Mouse (Mus musculus) left cerebral cortex, postnatal 36 days (tissue): ENCODE measurements around the gene Clstn3. TPM values are rescaled to one million over a fixed set of nuclear protein-coding genes. Genes with fewer than 3 reads are reported as not detected.
A peak's percentile ranks its signal among the peaks of the same experiment; 100 is the strongest.
"Not testable (repeated sequence)": the region's sequence is repeated elsewhere in the genome, so short reads cannot be mapped to it uniquely, and the experiment has no call there.

Experiments used
- DNase-seq, 2 experiments: peaks; one replicate each; pipeline ENCODE4 v3.0.0; 2021 to 2022; ENCODE audit warnings: low spot score in 2 of 2, mixed read lengths in 1 of 2
- intact Hi-C: fragments of 180-260 bp; cut with DNase I; formaldehyde crosslinking; loops from one replicate; pipeline ENCODE4 v1.15.1; 2025
- total RNA-seq, 2 experiments: library from RNA; stranded (reverse); gene quantifications; 2 replicates each; pipeline ENCODE4 v1.2.3; 2021

Clstn3 gene
- total RNA-seq, result 100 to 1,000 TPM; 362 to 401 TPM

- DNase-seq, result peak; percentile 92 to 93
- intact Hi-C loops, result loop anchor here (5.0 kb wide), 1 partner anchor 47 kb away; the partner anchor contains the start of gene Pex5
Measured at GRCm38 (mm10) chr6:124464305-124465271, at the start of gene Clstn3. TSS of gene Clstn3 (minus strand) at chr6:124464794.

- intact Hi-C loops, result no loop called here
Measured at GRCm38 (mm10) chr6:124512355-124512836, 47.8 kb upstream of the Clstn3 start, which contains the start of gene C1ra. TSS of gene C1ra (plus strand) at chr6:124512405.

GRCm38 (mm10) chr6:124511936-124512335 lies 47.3 kb upstream of the Clstn3 start:
- DNase-seq, result no peak
- intact Hi-C loops, result no loop called here

More at GRCm38 (mm10) chr6:124512355-124512836, 47.8 kb upstream of the Clstn3 start, which contains the start of gene C1ra:
- peak; percentile 43 to 65 for DNase-seq

- intact Hi-C loops, DNase-seq: not testable (repeated sequence)
Measured at GRCm38 (mm10) chr6:124509192-124509591, 44.6 kb upstream of the Clstn3 start.

GRCm38 (mm10) chr6:124508292-124508691 lies 43.7 kb upstream of the Clstn3 start:
- peak in 1 of 2 experiments; percentile 13 for DNase-seq
- intact Hi-C loops, result no loop called here

GRCm38 (mm10) chr6:124506991-124507390 lies 42.4 kb upstream of the Clstn3 start:
- DNase-seq, result no peak
- intact Hi-C loops, result no loop called here

- intact Hi-C loops, result no loop called here
- DNase-seq, result no peak
Measured at GRCm38 (mm10) chr6:124505028-124505427, 40.4 kb upstream of the Clstn3 start.

- intact Hi-C loops, result no loop called here
- no peak for DNase-seq
Measured at GRCm38 (mm10) chr6:124502021-124502420, 37.4 kb upstream of the Clstn3 start.

GRCm38 (mm10) chr6:124501473-124501872 lies 36.9 kb upstream of the Clstn3 start:
- intact Hi-C loops, result no loop called here

GRCm38 (mm10) chr6:124499914-124500566 lies 35.4 kb upstream of the Clstn3 start:
- intact Hi-C loops, result loop anchor here (5.0 kb wide), 1 partner anchor 42 kb away; the partner anchor contains the start of gene C1s1
- DNase-seq, result no peak

More at GRCm38 (mm10) chr6:124501473-124501872, 36.9 kb upstream of the Clstn3 start:
- no peak for DNase-seq

GRCm38 (mm10) chr6:124496054-124496453 lies 31.5 kb upstream of the Clstn3 start:
- intact Hi-C loops, result loop anchor here (5.0 kb wide), 1 partner anchor 46 kb away; the partner anchor contains the start of gene C1s1
- DNase-seq, result no peak

- no peak for DNase-seq
- intact Hi-C loops, result no loop called here
Measured at GRCm38 (mm10) chr6:124493886-124494285, 29.3 kb upstream of the Clstn3 start.

GRCm38 (mm10) chr6:124492842-124493561 lies 28.4 kb upstream of the Clstn3 start, which contains the start of gene C1rl:
TSS of gene C1rl (plus strand) at chr6:124493113.
- intact Hi-C loops, result no loop called here
- peak; percentile 46 to 62 for DNase-seq

GRCm38 (mm10) chr6:124491427-124491826 lies 26.8 kb upstream of the Clstn3 start:
- intact Hi-C loops, result no loop called here
- no peak for DNase-seq

GRCm38 (mm10) chr6:124488952-124489351 lies 24.4 kb upstream of the Clstn3 start:
- no peak for DNase-seq
- intact Hi-C loops, result no loop called here

GRCm38 (mm10) chr6:124487509-124487908 lies 22.9 kb upstream of the Clstn3 start:
- DNase-seq, result no peak
- intact Hi-C loops, result no loop called here

GRCm38 (mm10) chr6:124485414-124486144 lies 21.0 kb upstream of the Clstn3 start:
- no peak for DNase-seq
- intact Hi-C loops, result no loop called here

- intact Hi-C loops, result loop anchor here (5.0 kb wide), 1 partner anchor 57 kb away; the partner anchor contains the start of gene C1s1
Measured at GRCm38 (mm10) chr6:124484851-124485250, 20.3 kb upstream of the Clstn3 start.

More at GRCm38 (mm10) chr6:124484851-124485250, 20.3 kb upstream of the Clstn3 start:
- no peak for DNase-seq
